Comparison of ENCODE assay signal across 21 mouse cellular contexts in the genomic region with DNA sequence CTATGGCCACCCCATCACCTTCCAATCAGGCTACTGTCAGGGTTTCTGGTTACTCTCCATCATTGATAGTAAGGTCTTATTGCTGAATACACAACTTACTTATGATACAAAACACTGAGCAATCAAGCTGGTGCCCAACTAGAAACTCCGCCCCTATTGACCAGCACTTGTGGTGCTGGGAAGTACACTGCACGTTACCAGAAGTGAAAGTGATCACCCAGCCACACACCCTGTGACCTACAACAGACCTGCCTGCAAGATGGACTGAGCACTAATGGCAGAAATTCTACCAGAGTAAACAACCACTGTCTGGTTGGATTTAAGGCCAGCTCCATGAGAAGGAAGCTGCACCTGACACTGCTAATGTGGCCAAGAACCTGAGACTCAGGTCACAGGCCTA. TPM values are rescaled to one million over a fixed set of nuclear protein-coding genes. Genes with fewer than 3 reads are reported as not detected.
A peak's percentile ranks its signal among the peaks of the same experiment; 100 is the strongest.
DNase-seq lines count a peak whose midpoint lies in the region; ATAC-seq and TF ChIP-seq lines count a peak whose summit lies in the region.
"Had no signal": no experiment of that assay in that cellular context is flagged by ENCODE, and none has a peak within 500 bp of the region (broad histone marks: within the 10 kb centered on the region; RNA-seq: fewer than 3 reads in every experiment).

No protein-coding gene starts in this region.

- H3K9ac ChIP-seq in liver, adult 2 months (ENCODE audit: low read depth, low read length) = no peak overlapping the region
- H3K9ac ChIP-seq in liver, embryonic 11.5 days (ENCODE audit: low read depth, low read length) = no peak overlapping the region
- H3K9ac ChIP-seq: embryonic facial prominence, embryonic 13.5 days; forebrain, embryonic 13.5 days; forebrain, postnatal 0 days; heart, embryonic 13.5 days; hindbrain, embryonic 12.5 days had no signal

- intact Hi-C loops in gastrocnemius, postnatal 14 days (cut with DNase I; ENCODE audit: low total_unique reads) = no loop called here

- no peak for TF ChIP-seq CTCF in liver, adult 2 months (IDR thresholded peaks at IDR 0.05; ENCODE audit: low read depth, low read length)

- H3K9me3 ChIP-seq in liver, embryonic 11.5 days (ENCODE audit: control insufficient read depth, low read length) = no peaks in the 10 kb centered on the region
- H3K9me3 ChIP-seq: embryonic facial prominence, embryonic 13.5 days; forebrain, embryonic 13.5 days; G1E; heart, embryonic 13.5 days; hindbrain, embryonic 12.5 days had no signal

- DNase-seq in liver, adult 2 months (ENCODE audit: extremely low read depth, low read depth, low spot score) = peak; percentile 53
- DNase-seq in liver, embryonic 11.5 days (ENCODE audit: low spot score) = no peak
- DNase-seq in gastrocnemius, postnatal 14 days = no peak
- DNase-seq in c-Kit-positive CD71-positive TER-119-positive erythroid progenitor cells, embryonic 14.5 days (ENCODE audit: low spot score) = no peak
- DNase-seq in cerebellum, adult 9-11 months = no peak
- DNase-seq: adrenal gland, adult 8-10 months; adrenal gland, postnatal 36 days; cerebellum, adult 11 months; cerebellum, adult 8-10 months; cerebellum, postnatal 25 days; forebrain, postnatal 0 days; heart, postnatal 36 days had no signal

- H3K4me2 ChIP-seq in liver, embryonic 11.5 days = no peak overlapping the region
- H3K4me2 ChIP-seq: embryonic facial prominence, embryonic 13.5 days; forebrain, embryonic 13.5 days; heart, embryonic 13.5 days; hindbrain, embryonic 12.5 days had no signal

- H3K4me3 ChIP-seq in liver, adult 2 months (ENCODE audit: insufficient read depth, low read depth, low read length) = no peak overlapping the region
- H3K4me3 ChIP-seq in liver, embryonic 11.5 days (ENCODE audit: low read depth, low read length) = no peak overlapping the region
- H3K4me3 ChIP-seq: embryonic facial prominence, embryonic 13.5 days; forebrain, embryonic 13.5 days; heart, embryonic 13.5 days; hindbrain, embryonic 12.5 days had no signal

- no peaks in the 10 kb centered on the region for H3K36me3 ChIP-seq in liver, adult 2 months (ENCODE audit: control insufficient read depth, insufficient read depth, low read length)
- H3K36me3 ChIP-seq in liver, embryonic 11.5 days (ENCODE audit: control insufficient read depth, insufficient read depth, low read length) = no peaks in the 10 kb centered on the region; the same call in 1 of the 2 replicates
- H3K36me3 ChIP-seq: embryonic facial prominence, embryonic 13.5 days; heart, embryonic 13.5 days; hindbrain, embryonic 12.5 days had no signal

- 53% methylated on average over 2 of the region's 2 CpGs for WGBS in liver, adult 2 months
- WGBS in liver, embryonic 11.5 days = 79% methylated on average over 2 of the region's 2 CpGs

- H3K27ac ChIP-seq in liver, adult 2 months (replicated peaks; ENCODE audit: insufficient read depth, low read depth, low read length) = no peak overlapping the region
- no peak overlapping the region for H3K27ac ChIP-seq in liver, embryonic 11.5 days (ENCODE audit: low read depth, low read length)
- H3K27ac ChIP-seq: embryonic facial prominence, embryonic 13.5 days; forebrain, embryonic 13.5 days; heart, embryonic 13.5 days; hindbrain, embryonic 12.5 days had no signal

- no peaks in the 10 kb centered on the region for H3K27me3 ChIP-seq in liver, adult 2 months (ENCODE audit: control insufficient read depth, insufficient read depth, low read length)
- H3K27me3 ChIP-seq in liver, embryonic 11.5 days (replicated peaks; ENCODE audit: control insufficient read depth, insufficient read depth, low read length) = no peaks in the 10 kb centered on the region
- H3K27me3 ChIP-seq: embryonic facial prominence, embryonic 13.5 days; forebrain, embryonic 13.5 days; heart, embryonic 13.5 days; hindbrain, embryonic 12.5 days had no signal

- H3K4me1 ChIP-seq in liver, adult 2 months (ENCODE audit: control insufficient read depth, insufficient read depth, low read length) = no peaks in the 10 kb centered on the region; the same call in 1 of the 2 replicates
- H3K4me1 ChIP-seq in liver, embryonic 11.5 days (replicated peaks; ENCODE audit: control insufficient read depth, insufficient read depth, low read length) = no peaks in the 10 kb centered on the region
- H3K4me1 ChIP-seq: embryonic facial prominence, embryonic 13.5 days; forebrain, embryonic 13.5 days; hindbrain, embryonic 12.5 days had no signal

- no peaks in the 10 kb centered on the region for H3K79me2 ChIP-seq in liver, adult 2 months (ENCODE audit: control insufficient read depth, insufficient read depth, low read length)

- TF ChIP-seq POLR2A in liver, adult 2 months (IDR thresholded peaks at IDR 0.05; ENCODE audit: extremely low read depth, insufficient read depth, low read length) = no peak

- no peak for ATAC-seq in liver, embryonic 11.5 days (replicated peaks; ENCODE audit: low FRiP score)
- ATAC-seq in granulocyte monocyte progenitor cell, adult 5-6 weeks (replicated peaks; ENCODE audit: poor library complexity, severe bottlenecking) = peak; percentile 70
- peak; percentile 71; the same call in 1 of the 2 replicates for ATAC-seq in monocyte, adult 5-6 weeks (replicated peaks; ENCODE audit: insufficient number of reproducible peaks, low FRiP score, low TSS enrichment, poor library complexity, severe bottlenecking)
- ATAC-seq: forebrain, embryonic 13.5 days; forebrain, postnatal 0 days; hindbrain, embryonic 16.5 days; inflammation-experienced regulatory T-cells, adult 6 months had no signal

RNA-seq across cellular contexts. Expression of a gene that starts 31.0 kb away (rescaled TPM):
- total RNA-seq in liver, adult 2 months (2014; rRNA removed) = 1.8 and 2.3 TPM in 2 replicates
- 1.9 and 2.1 TPM in 2 replicates for polyA plus RNA-seq in liver, adult 2 months (2012; rRNA removed)
- 16.5 and 17.3 TPM in 2 replicates for polyA plus RNA-seq in liver, embryonic 11.5 days (2014; fragmentation: Nextera tagmentation; extraction: Ambion mirVana)
- 12.7 and 16.5 TPM in 2 replicates for total RNA-seq in granulocyte monocyte progenitor cell, adult 5-6 weeks (2014; fragmentation: Nextera tagmentation)
- 22.5 and 38.8 TPM in 2 replicates for total RNA-seq in granulocyte monocyte progenitor cell, adult 5-6 weeks (2017)
- 11.4 to 18.1 TPM (median 16.3 TPM) in 3 replicates for total RNA-seq in monocyte, adult 5-6 weeks (2017)
- total RNA-seq in gastrocnemius, postnatal 14 days (2021) = 1 to 10 TPM; 2.2 to 2.3 TPM

RNA-seq across cellular contexts. Expression of a gene that starts 42.3 kb away (rescaled TPM):
- total RNA-seq in liver, adult 2 months (2014; rRNA removed) = 19.2 and 21.3 TPM in 2 replicates
- polyA plus RNA-seq in liver, adult 2 months (2012; rRNA removed) = 8.2 and 11.4 TPM in 2 replicates
- polyA plus RNA-seq in liver, embryonic 11.5 days (2014; fragmentation: Nextera tagmentation; extraction: Ambion mirVana) = 10.0 and 10.7 TPM in 2 replicates
- total RNA-seq in granulocyte monocyte progenitor cell, adult 5-6 weeks (2014; fragmentation: Nextera tagmentation) = 20.9 and 22.4 TPM in 2 replicates
- 11.2 and 12.9 TPM in 2 replicates for total RNA-seq in granulocyte monocyte progenitor cell, adult 5-6 weeks (2017)
- total RNA-seq in monocyte, adult 5-6 weeks (2017) = 18.1 to 30.8 TPM (median 25.0 TPM) in 3 replicates
- 10 to 100 TPM; 24.2 to 26.9 TPM for total RNA-seq in gastrocnemius, postnatal 14 days (2021)
